Mouse (Mus musculus): ENCODE data around the gene Pou2f2. TPM values are rescaled to one million over a fixed set of nuclear protein-coding genes. Genes with fewer than 3 reads are reported as not detected.

The Pou2f2 gene
- polyA plus RNA-seq, 1 experiment from 2014 or later, result 17.5 TPM

- WGBS, result 42% methylated on average over 14 of the region's 14 CpGs
- H3K9ac ChIP-seq (replicated peaks), result no peak overlapping the region
- no peaks in the 10 kb centered on the region for H3K36me3 ChIP-seq
- no peaks in the 10 kb centered on the region for H3K27me3 ChIP-seq
- no peaks in the 10 kb centered on the region for H3K9me3 ChIP-seq
- no peak overlapping the region for H3K4me2 ChIP-seq (replicated peaks)
- H3K4me1 ChIP-seq, result peaks cover 43% of the 10 kb centered on the region
- no peak for ATAC-seq (replicated peaks)
- H3K4me3 ChIP-seq, result no peak overlapping the region
- no peak overlapping the region for H3K27ac ChIP-seq (replicated peaks)
These were observed 23.3 kb downstream of the Pou2f2 start for GRCm38 (mm10) chr7:25156158-25156648.

GRCm38 (mm10) chr7:25155469-25156157 lies 23.9 kb downstream of the Pou2f2 start:
- 18% methylated on average over 17 of the region's 17 CpGs for WGBS
- Histone ChIP-seq H3K27me3 (no peaks in the 10 kb centered on the region), H3K9me3 (no peaks in the 10 kb centered on the region), H3K4me3 (no peak overlapping the region), H3K36me3 (no peaks in the 10 kb centered on the region), H3K4me1 (peaks cover 49% of the 10 kb centered on the region), H3K27ac (replicated peaks) (peak overlapping the region; percentile 57; the same call in 1 of the 2 replicates), H3K4me2 (replicated peaks) (no peak overlapping the region), H3K9ac (replicated peaks) (0 out of 2 replicates have a peak overlapping the region, but pooled peaks have one; percentile 6)
- ATAC-seq (replicated peaks), result no peak

DNA sequence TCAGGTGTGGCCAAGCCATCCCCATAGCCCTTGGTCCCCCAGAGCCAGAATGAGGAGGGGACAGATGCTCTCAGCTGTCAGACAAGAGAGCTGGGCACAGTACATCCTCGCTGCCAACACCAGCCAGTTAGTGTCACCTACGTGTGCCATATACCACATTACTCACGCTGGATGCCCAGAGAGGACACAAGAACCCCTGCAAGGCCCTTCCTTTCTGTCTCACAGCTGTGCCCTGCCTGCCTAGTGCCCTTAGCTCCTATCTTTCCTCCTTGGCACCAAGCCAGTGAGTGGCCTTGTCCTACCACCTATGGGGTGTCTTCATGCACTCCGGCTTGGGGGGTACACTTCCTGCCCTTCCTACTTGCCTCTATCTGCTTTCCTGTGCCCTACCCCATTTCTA lies 24.9 kb downstream of the Pou2f2 start:
- H3K4me3 ChIP-seq, result no peak overlapping the region
- peaks cover 58% of the 10 kb centered on the region for H3K4me1 ChIP-seq
- H3K27ac ChIP-seq (replicated peaks), result peak overlapping the region; percentile 57; the same call in 1 of the 2 replicates
- 44% methylated on average over 4 of the region's 4 CpGs for WGBS
- no peaks in the 10 kb centered on the region for H3K27me3 ChIP-seq
- H3K36me3 ChIP-seq, result no peaks in the 10 kb centered on the region
- no peaks in the 10 kb centered on the region for H3K9me3 ChIP-seq
- no peak overlapping the region for H3K4me2 ChIP-seq (replicated peaks)
- no peak for ATAC-seq (replicated peaks)
- no peak overlapping the region for H3K9ac ChIP-seq (replicated peaks)

DNA sequence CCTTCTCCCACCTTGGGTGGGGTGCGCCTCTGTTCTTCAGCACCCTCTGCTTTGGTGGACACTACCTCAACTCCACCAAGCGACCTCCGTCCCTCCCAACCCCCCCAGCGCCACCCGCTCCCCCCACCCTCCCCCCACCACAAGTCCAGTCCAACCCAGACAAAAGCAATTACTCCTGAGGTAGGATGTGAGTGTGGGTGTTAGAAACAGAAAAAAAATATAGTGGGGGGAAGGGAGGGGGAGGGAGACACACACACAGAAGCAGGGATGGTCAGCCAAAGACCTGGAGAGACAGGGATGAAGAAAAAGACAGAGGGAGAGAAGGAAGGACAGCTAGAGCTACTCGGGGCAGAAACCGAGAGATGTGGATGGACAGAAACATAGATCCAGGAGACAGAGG lies 25.7 kb downstream of the Pou2f2 start:
- Histone ChIP-seq H3K27me3 (no peaks in the 10 kb centered on the region), H3K4me1 (peaks cover 59% of the 10 kb centered on the region), H3K36me3 (no peaks in the 10 kb centered on the region), H3K9me3 (no peaks in the 10 kb centered on the region), H3K4me2 (replicated peaks) (no peak overlapping the region), H3K9ac (replicated peaks) (no peak overlapping the region), H3K4me3 (no peak overlapping the region), H3K27ac (replicated peaks) (peak overlapping the region; percentile 57; the same call in 1 of the 2 replicates)
- 34% methylated on average over 7 of the region's 7 CpGs for WGBS
- ATAC-seq (replicated peaks), result no peak

GRCm38 (mm10) chr7:25151916-25152556 lies 27.5 kb downstream of the Pou2f2 start:
- peaks cover 59% of the 10 kb centered on the region for H3K4me1 ChIP-seq
- H3K27me3 ChIP-seq, result no peaks in the 10 kb centered on the region
- H3K9me3 ChIP-seq, result no peaks in the 10 kb centered on the region
- H3K4me2 ChIP-seq (replicated peaks), result peak overlapping the region; percentile 36
- WGBS, result 12% methylated on average over 10 of the region's 10 CpGs
- no peaks in the 10 kb centered on the region for H3K36me3 ChIP-seq
- peak overlapping the region; percentile 41; the same call in 1 of the 2 replicates for H3K9ac ChIP-seq (replicated peaks)
- peak overlapping the region; percentile 67 for H3K27ac ChIP-seq (replicated peaks)
- peak; percentile 49 for ATAC-seq (replicated peaks)
- peak overlapping the region; percentile 5; the same call in 1 of the 2 replicates for H3K4me3 ChIP-seq

GRCm38 (mm10) chr7:25151009-25151408 lies 28.5 kb downstream of the Pou2f2 start:
- no peaks in the 10 kb centered on the region for H3K9me3 ChIP-seq
- peak overlapping the region; percentile 59 for H3K27ac ChIP-seq (replicated peaks)
- H3K4me3 ChIP-seq, result no peak overlapping the region
- H3K9ac ChIP-seq (replicated peaks), result 0 out of 2 replicates have a peak overlapping the region, but pooled peaks have one; percentile 7
- no peaks in the 10 kb centered on the region for H3K36me3 ChIP-seq
- no peaks in the 10 kb centered on the region for H3K27me3 ChIP-seq
- peaks cover 59% of the 10 kb centered on the region for H3K4me1 ChIP-seq
- WGBS, result 4% methylated on average over 5 of the region's 7 CpGs
- ATAC-seq (replicated peaks), result 0 out of 2 replicates have a peak, but pooled peaks have one; percentile 4
- peak overlapping the region; percentile 25 for H3K4me2 ChIP-seq (replicated peaks)

DNA sequence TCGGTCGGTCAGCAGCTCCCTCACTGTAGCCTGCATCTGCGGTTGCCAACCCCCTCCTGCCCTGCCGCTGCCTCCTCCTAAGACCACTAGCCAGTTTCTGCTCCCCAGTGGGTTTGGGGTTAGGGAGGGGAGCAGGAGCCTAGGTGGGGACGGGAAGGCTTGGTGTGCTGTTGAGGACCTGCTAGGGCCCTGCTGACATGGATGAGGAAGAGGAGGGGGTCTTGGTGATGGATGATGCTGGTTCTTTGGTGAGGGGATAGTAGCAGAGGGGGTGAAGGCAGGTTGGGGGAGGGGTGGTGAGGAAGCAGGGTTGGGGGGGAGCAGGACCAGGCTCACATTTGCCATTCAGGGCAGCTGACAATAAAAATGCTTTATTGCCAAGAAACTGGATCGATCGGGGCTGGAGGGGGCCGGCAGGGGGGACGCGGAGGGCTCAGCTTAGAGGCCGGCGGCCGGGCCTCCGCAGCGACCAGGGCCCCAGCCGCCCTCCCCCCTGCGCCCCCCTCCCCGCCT lies 29.3 kb downstream of the Pou2f2 start:
- H3K4me3 ChIP-seq, result no peak overlapping the region
- no peak overlapping the region; the same call in 1 of the 2 replicates for H3K9ac ChIP-seq (replicated peaks)
- WGBS, result under 1% methylated on average over 16 of the region's 18 CpGs
- peak overlapping the region; percentile 25; the same call in 1 of the 2 replicates for H3K4me2 ChIP-seq (replicated peaks)
- peaks cover 56% of the 10 kb centered on the region for H3K4me1 ChIP-seq
- H3K9me3 ChIP-seq, result no peaks in the 10 kb centered on the region
- H3K27ac ChIP-seq (replicated peaks), result peak overlapping the region; percentile 41; the same call in 1 of the 2 replicates
- ATAC-seq (replicated peaks), result no peak
- no peaks in the 10 kb centered on the region for H3K27me3 ChIP-seq
- H3K36me3 ChIP-seq, result no peaks in the 10 kb centered on the region

DNA sequence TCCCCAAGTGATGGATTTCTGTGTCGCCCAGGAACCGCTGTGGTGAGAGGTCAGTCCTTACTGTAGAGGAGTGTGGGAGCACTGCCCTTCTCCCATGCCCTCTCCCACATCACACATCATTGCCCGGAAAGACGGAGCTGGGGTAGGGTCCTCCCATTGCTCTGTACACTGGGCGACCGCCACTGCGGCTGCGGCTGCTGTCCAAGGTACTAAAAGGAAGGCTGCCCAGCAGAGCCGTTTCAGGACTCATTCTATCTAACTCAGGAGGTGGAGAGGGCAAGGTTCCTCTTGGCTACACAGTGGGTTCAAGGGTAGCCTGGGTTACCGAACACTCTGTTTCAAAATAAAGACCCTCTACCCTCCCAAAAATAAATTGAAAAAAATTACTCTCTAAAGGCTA lies 33.6 kb downstream of the Pou2f2 start:
- 21% methylated on average over 10 of the region's 10 CpGs for WGBS
- H3K4me2 ChIP-seq (replicated peaks), result no peak overlapping the region
- ATAC-seq (replicated peaks), result 0 out of 2 replicates have a peak, but pooled peaks have one; percentile 21

GRCm38 (mm10) chr7:25141761-25142160 lies 37.8 kb downstream of the Pou2f2 start:
- H3K9ac ChIP-seq (replicated peaks), result no peak overlapping the region
- ATAC-seq (replicated peaks), result no peak
- WGBS, result 7% methylated on average over 5 of the region's 5 CpGs
- H3K9me3 ChIP-seq, result no peaks in the 10 kb centered on the region
- H3K27me3 ChIP-seq, result no peaks in the 10 kb centered on the region
- no peak overlapping the region for H3K27ac ChIP-seq (replicated peaks)
- no peak overlapping the region for H3K4me3 ChIP-seq
- H3K36me3 ChIP-seq, result no peaks in the 10 kb centered on the region
- no peak overlapping the region for H3K4me2 ChIP-seq (replicated peaks)
- H3K4me1 ChIP-seq, result no peaks in the 10 kb centered on the region

More for the DNA sequence above, 33.6 kb downstream of the Pou2f2 start:
- no peak overlapping the region for H3K9ac ChIP-seq (replicated peaks)
- H3K4me3 ChIP-seq, result no peak overlapping the region
- no peaks in the 10 kb centered on the region for H3K36me3 ChIP-seq
- H3K27me3 ChIP-seq, result no peaks in the 10 kb centered on the region
- H3K27ac ChIP-seq (replicated peaks), result no peak overlapping the region
- peaks cover 12% of the 10 kb centered on the region for H3K4me1 ChIP-seq
- H3K9me3 ChIP-seq, result no peaks in the 10 kb centered on the region

- 50% methylated on average over 3 of the region's 3 CpGs for WGBS
- Histone ChIP-seq H3K27ac (replicated peaks) (no peak overlapping the region), H3K4me2 (replicated peaks) (no peak overlapping the region), H3K4me1 (peaks cover 15% of the 10 kb centered on the region), H3K9me3 (no peaks in the 10 kb centered on the region), H3K36me3 (no peaks in the 10 kb centered on the region; the same call in 1 of the 2 replicates), H3K4me3 (no peak overlapping the region), H3K27me3 (peaks cover 4% of the 10 kb centered on the region), H3K9ac (replicated peaks) (no peak overlapping the region)
- ATAC-seq (replicated peaks), result no peak
These were observed 42.0 kb downstream of the Pou2f2 start for GRCm38 (mm10) chr7:25137553-25137952.

DNA sequence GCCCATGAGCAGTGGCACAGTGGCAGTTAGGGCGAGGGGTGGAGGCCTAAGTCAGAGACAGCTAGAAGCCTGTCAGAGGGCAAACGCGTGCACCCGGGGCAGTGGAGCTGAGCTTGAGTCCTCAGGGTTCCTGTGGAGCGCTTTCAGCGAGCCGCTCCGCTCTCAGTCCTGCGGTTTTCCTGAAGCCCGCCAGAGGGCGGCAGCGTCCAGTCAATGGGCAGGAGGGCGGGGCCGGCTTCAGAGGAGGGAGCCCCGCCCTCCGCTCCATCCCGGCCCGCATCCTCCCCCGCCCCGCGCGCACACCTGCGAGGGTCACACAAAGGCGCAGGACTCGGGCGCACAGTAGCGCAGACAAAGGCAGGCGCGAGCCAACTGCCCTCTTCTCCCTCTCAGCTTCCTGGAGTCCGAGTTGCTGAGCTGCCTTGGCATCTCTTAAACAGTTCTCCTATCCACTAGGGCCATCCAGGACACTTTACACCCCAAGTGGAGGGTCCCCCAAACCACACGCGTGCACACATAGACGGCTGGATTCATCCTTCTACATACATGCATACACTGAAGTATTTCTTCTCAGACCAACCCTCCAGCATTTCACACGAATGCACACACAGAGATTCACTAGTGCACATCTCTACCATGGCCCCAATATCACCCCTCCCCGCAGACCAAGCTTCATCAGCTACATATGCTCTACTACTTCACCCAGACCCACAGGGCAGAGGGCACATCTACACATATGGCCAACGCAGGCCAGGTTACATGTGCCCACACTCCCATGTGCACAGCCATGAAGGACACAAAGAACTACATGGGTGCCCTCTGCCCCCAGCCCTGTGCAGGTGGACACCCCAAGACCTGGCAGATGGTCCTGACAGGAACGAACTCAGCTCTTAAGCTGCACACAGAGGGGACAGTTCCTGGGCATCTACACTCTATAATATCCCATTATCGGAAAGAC lies 46.2 kb downstream of the Pou2f2 start:
- Histone ChIP-seq H3K36me3 (no peaks in the 10 kb centered on the region; the same call in 1 of the 2 replicates), H3K9ac (replicated peaks) (peak overlapping the region; percentile 45; the same call in 1 of the 2 replicates), H3K4me3 (peak overlapping the region; percentile 39), H3K9me3 (no peaks in the 10 kb centered on the region), H3K27ac (replicated peaks) (0 out of 2 replicates have a peak overlapping the region, but pooled peaks have one; percentile 38), H3K27me3 (peaks cover 15% of the 10 kb centered on the region), H3K4me1 (peaks cover 19% of the 10 kb centered on the region), H3K4me2 (replicated peaks) (peak overlapping the region; percentile 72)
- 6% methylated on average over 38 of the region's 38 CpGs for WGBS
- peak; percentile 71 for ATAC-seq (replicated peaks)

Data from forebrain, embryonic 15.5 days (tissue).